Mouse (Mus musculus) embryonic fibroblast, embryonic 13.5 days (primary cell): ENCODE results near the gene Usp7.

ENCODE experiments used
- CTCF ChIP-seq: IDR thresholded peaks from 2 replicates; pipeline ENCODE4 v1.5.1; 2011; ENCODE audit warnings: mild to moderate bottlenecking, control low read depth, low read length, moderate library complexity, borderline replicate concordance; ENCODE audit not compliant: insufficient read depth
- POLR2A ChIP-seq: IDR thresholded peaks from 2 replicates; pipeline ENCODE4 v1.6.1; 2011; ENCODE audit warnings: low read depth, mild to moderate bottlenecking, control low read depth, low read length, moderate library complexity

DNA sequence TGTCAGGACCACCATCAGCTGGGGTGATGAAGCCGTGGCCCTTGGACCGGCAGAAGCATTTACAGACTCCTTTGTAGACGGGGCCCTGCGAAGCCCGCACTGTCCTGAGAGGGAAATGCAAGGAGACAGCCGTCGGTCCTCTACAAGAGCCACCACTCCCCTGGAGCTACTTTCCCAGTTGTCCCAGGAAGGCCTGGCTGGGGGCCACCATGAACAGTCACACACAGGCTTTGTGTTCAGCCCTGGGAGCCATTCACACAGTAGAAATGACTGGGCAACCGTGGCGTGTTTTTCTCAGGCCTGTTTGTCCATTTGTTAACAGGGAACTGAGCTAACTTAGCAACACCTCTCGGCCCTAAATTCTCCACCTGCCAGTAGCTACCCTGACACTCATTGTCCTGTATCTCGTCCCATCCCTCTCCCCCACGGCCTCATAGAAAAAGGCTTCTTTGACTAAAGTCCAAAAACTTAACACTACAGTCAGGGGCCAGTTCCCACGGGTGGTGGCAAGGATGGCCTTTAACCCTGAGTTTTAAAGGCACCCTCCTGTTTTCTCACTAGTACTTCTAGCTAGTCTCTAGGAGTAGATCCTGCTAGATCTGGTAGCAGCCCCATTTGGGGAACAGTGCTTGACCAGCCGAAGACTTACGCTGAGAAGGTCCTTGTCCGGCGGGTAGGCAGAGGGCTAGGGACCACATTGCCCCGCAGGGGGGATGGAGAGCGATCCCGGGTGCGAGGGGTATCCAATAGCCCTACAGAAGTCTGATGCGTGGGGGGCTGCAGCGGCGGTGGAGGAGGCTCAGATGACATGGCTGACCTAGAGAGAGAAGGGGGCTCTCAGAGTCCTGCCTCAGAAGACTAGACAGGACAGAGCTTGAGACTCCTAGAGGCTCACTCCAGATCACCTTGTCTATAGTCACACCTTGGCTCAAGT is 128.2 kb downstream of the Usp7 start:
- TF ChIP-seq POLR2A: no peak
- no peak for TF ChIP-seq CTCF
